Comparison of ENCODE assay signal across 22 mouse cellular contexts in the genomic region with DNA sequence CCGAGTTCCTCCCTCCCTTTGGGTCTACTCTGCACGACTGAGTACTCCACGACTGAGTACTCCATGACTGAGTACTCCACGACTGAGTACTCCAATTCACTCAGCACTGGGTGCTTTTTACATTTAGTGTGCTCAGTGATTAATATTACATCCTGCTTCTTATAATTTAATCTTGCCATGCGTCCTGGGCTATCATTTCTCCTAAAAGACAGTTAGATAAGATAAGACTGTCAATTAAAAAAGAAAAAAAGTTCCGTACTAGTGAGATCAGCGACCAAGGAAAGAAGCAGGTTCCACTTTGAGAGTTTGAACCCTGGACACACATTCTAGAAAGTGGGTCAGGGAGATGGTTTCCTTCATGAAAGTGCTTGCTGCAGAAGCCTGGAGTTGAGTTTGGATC.
DNase-seq lines count a peak whose midpoint lies in the region; ATAC-seq and TF ChIP-seq lines count a peak whose summit lies in the region.
"Had no signal": no experiment of that assay in that cellular context is flagged by ENCODE, and none has a peak within 500 bp of the region (broad histone marks: within the 10 kb centered on the region; RNA-seq: fewer than 3 reads in every experiment).

No protein-coding gene starts in this region.

- 46% methylated on average over 7 of the region's 7 CpGs for WGBS in heart, embryonic 10.5 days
- WGBS in stomach, embryonic 15.5 days: 55% methylated on average over 7 of the region's 7 CpGs
- 61% methylated on average over 7 of the region's 7 CpGs for WGBS in stomach, postnatal 0 days
- WGBS in forebrain, embryonic 15.5 days: 84% methylated on average over 7 of the region's 7 CpGs

- DNase-seq in heart, embryonic 10.5 days (ENCODE audit: low spot score): no peak
- no peak for DNase-seq in heart, postnatal 36 days
- no peak for DNase-seq in stomach, postnatal 0 days (ENCODE audit: low spot score)
- DNase-seq in MEL (ENCODE audit: low read depth, low spot score): no peak
- DNase-seq: adrenal gland, adult 2 months; adrenal gland, postnatal 10 days; adrenal gland, postnatal 25 days; B cell, adult 2 months; cerebellum, adult 11 months; cerebellum, adult 18-20 months; cerebellum, adult 8-10 months; cerebellum, postnatal 10 days; cerebellum, postnatal 25 days had no signal

- H3K4me1 ChIP-seq in heart, embryonic 10.5 days: peaks cover 34% of the 10 kb centered on the region
- H3K4me1 ChIP-seq in stomach, embryonic 15.5 days: peaks cover 5% of the 10 kb centered on the region; the same call in 1 of the 2 replicates
- 0 out of 2 replicates have a peak, but pooled peaks cover 3% of the 10 kb centered on the region for H3K4me1 ChIP-seq in stomach, postnatal 0 days (replicated peaks; ENCODE audit: control insufficient read depth, insufficient read depth)
- H3K4me1 ChIP-seq in MEL (ENCODE audit: control insufficient read depth in 1 of 2, insufficient read depth in 2 of 2, low read length in 2 of 2): peaks cover 28 to 30% of the 10 kb centered on the region in 2 experiments
- H3K4me1 ChIP-seq in forebrain, embryonic 15.5 days: peaks cover 34% of the 10 kb centered on the region

- no peak overlapping the region for H3K9ac ChIP-seq in stomach, embryonic 15.5 days
- no peak overlapping the region for H3K9ac ChIP-seq in stomach, postnatal 0 days (ENCODE audit: low read length)
- peak overlapping the region; percentile 55 for H3K9ac ChIP-seq in MEL (ENCODE audit: control insufficient read depth, low read depth, low read length, poor library complexity, severe bottlenecking)
- no peak overlapping the region for H3K9ac ChIP-seq in forebrain, embryonic 15.5 days (replicated peaks)
- H3K9ac ChIP-seq: embryonic facial prominence, embryonic 12.5 days; forebrain, embryonic 13.5 days had no signal

- no peak overlapping the region for H3K4me3 ChIP-seq in heart, embryonic 10.5 days
- no peak overlapping the region for H3K4me3 ChIP-seq in stomach, embryonic 15.5 days (replicated peaks)
- no peak overlapping the region for H3K4me3 ChIP-seq in stomach, postnatal 0 days (ENCODE audit: low read depth, low read length)
- H3K4me3 ChIP-seq in MEL (ENCODE audit: control insufficient read depth in 1 of 2, insufficient read depth in 1 of 2, low read depth in 2 of 2, low read length in 2 of 2): peak overlapping the region; percentile 40 to 58
- no peak overlapping the region for H3K4me3 ChIP-seq in forebrain, embryonic 15.5 days
- H3K4me3 ChIP-seq: embryonic facial prominence, embryonic 10.5 days; embryonic facial prominence, embryonic 12.5 days; forebrain, embryonic 13.5 days had no signal

- ATAC-seq in stomach, embryonic 15.5 days (ENCODE audit: insufficient read depth, low FRiP score, low read depth): no peak
- ATAC-seq in stomach, postnatal 0 days (ENCODE audit: low FRiP score, low TSS enrichment): no peak
- no peak for ATAC-seq in forebrain, embryonic 15.5 days (replicated peaks)
- ATAC-seq: CD4-positive, CD25-positive, alpha-beta regulatory T cell, adult 4 months; forebrain, embryonic 13.5 days; forebrain, embryonic 16.5 days had no signal

- no peak overlapping the region for H3K4me2 ChIP-seq in stomach, embryonic 15.5 days
- H3K4me2 ChIP-seq in stomach, postnatal 0 days (replicated peaks; ENCODE audit: low read depth): no peak overlapping the region
- H3K4me2 ChIP-seq in forebrain, embryonic 15.5 days (replicated peaks): no peak overlapping the region
- H3K4me2 ChIP-seq: embryonic facial prominence, embryonic 12.5 days; forebrain, embryonic 13.5 days had no signal

- no peak for TF ChIP-seq POLR2A in MEL (IDR thresholded peaks at IDR 0.05; ENCODE audit: control insufficient read depth in 1 of 2, insufficient read depth in 1 of 2, low read depth in 1 of 2, low read length in 2 of 2, poor library complexity in 1 of 2)

- no peaks in the 10 kb centered on the region for H3K27me3 ChIP-seq in heart, embryonic 10.5 days (ENCODE audit: insufficient read depth, poor library complexity, severe bottlenecking)
- H3K27me3 ChIP-seq in stomach, embryonic 15.5 days (replicated peaks): no peaks in the 10 kb centered on the region
- H3K27me3 ChIP-seq in stomach, postnatal 0 days (ENCODE audit: control insufficient read depth, insufficient read depth, low read length): no peaks in the 10 kb centered on the region
- no peaks in the 10 kb centered on the region for H3K27me3 ChIP-seq in MEL (ENCODE audit: control insufficient read depth in 1 of 2, insufficient read depth in 2 of 2, low read length in 2 of 2)
- H3K27me3 ChIP-seq in forebrain, embryonic 15.5 days: no peaks in the 10 kb centered on the region
- H3K27me3 ChIP-seq: CH12.LX; embryonic facial prominence, embryonic 12.5 days; forebrain, embryonic 13.5 days had no signal

- no peak for TF ChIP-seq RAD21 in MEL (IDR thresholded peaks at IDR 0.05; ENCODE audit: low read depth, low read length)

- H3K79me2 ChIP-seq in MEL (ENCODE audit: control insufficient read depth, insufficient read depth, low read length, poor library complexity): no peaks in the 10 kb centered on the region

- no peaks in the 10 kb centered on the region for H3K9me3 ChIP-seq in heart, embryonic 10.5 days
- no peaks in the 10 kb centered on the region for H3K9me3 ChIP-seq in stomach, embryonic 15.5 days
- H3K9me3 ChIP-seq in stomach, postnatal 0 days (ENCODE audit: control insufficient read depth, low read length): no peaks in the 10 kb centered on the region
- H3K9me3 ChIP-seq in MEL (replicated peaks; ENCODE audit: insufficient read depth, low read length): no peaks in the 10 kb centered on the region
- no peaks in the 10 kb centered on the region for H3K9me3 ChIP-seq in forebrain, embryonic 15.5 days
- H3K9me3 ChIP-seq: embryonic facial prominence, embryonic 10.5 days; embryonic facial prominence, embryonic 12.5 days; forebrain, embryonic 13.5 days; G1E had no signal

- no peak for TF ChIP-seq CTCF in stomach, postnatal 0 days (IDR thresholded peaks at IDR 0.05; ENCODE audit: low read depth)
- no peak for TF ChIP-seq CTCF in MEL (IDR thresholded peaks at IDR 0.05 in 2 of 3, conservative IDR thresholded peaks at IDR 0.05 in 1 of 3; ENCODE audit: control insufficient read depth in 1 of 3, insufficient read depth in 1 of 3, low read depth in 2 of 3, low read length in 3 of 3, poor library complexity in 1 of 3, severe bottlenecking in 1 of 3)

- 0 out of 2 replicates have a peak overlapping the region, but pooled peaks have one; percentile 4 for H3K27ac ChIP-seq in heart, embryonic 10.5 days
- peak overlapping the region; percentile 16; the same call in 1 of the 2 replicates for H3K27ac ChIP-seq in stomach, embryonic 15.5 days
- no peak overlapping the region for H3K27ac ChIP-seq in stomach, postnatal 0 days (replicated peaks)
- H3K27ac ChIP-seq in MEL (ENCODE audit: control insufficient read depth, low read depth, low read length): peak overlapping the region; percentile 81
- no peak overlapping the region for H3K27ac ChIP-seq in forebrain, embryonic 15.5 days (replicated peaks)
- H3K27ac ChIP-seq: embryonic facial prominence, embryonic 10.5 days; embryonic facial prominence, embryonic 12.5 days had no signal

- H3K36me3 ChIP-seq in heart, embryonic 10.5 days: no peaks in the 10 kb centered on the region
- H3K36me3 ChIP-seq in stomach, embryonic 15.5 days: no peaks in the 10 kb centered on the region
- H3K36me3 ChIP-seq in stomach, postnatal 0 days (ENCODE audit: control insufficient read depth, insufficient read depth, low read length): no peaks in the 10 kb centered on the region
- H3K36me3 ChIP-seq in MEL (ENCODE audit: control insufficient read depth in 1 of 2, insufficient read depth in 2 of 2, low read length in 2 of 2): peaks cover 0 to 23% of the 10 kb centered on the region in 2 experiments; a peak in 2 of 4 replicates
- H3K36me3 ChIP-seq in forebrain, embryonic 15.5 days: no peaks in the 10 kb centered on the region
- H3K36me3 ChIP-seq: embryonic facial prominence, embryonic 10.5 days; embryonic facial prominence, embryonic 12.5 days; G1E had no signal

- intact Hi-C loops in heart, postnatal 36 days (cut with DNase I): no loop called here

- no peak for TF ChIP-seq EP300 in stomach, postnatal 0 days (optimal IDR thresholded peaks at IDR 0.05)
- TF ChIP-seq EP300 in MEL (IDR thresholded peaks at IDR 0.05; ENCODE audit: low read depth in 1 of 2, low read length in 2 of 2): peak; percentile 23 to 47; a peak in 1 of 4 replicates

TF ChIP-seq in MEL, 35 proteins besides CTCF, POLR2A, EP300 and RAD21:
- TF ChIP-seq TCF12 (IDR thresholded peaks at IDR 0.05; ENCODE audit: low read depth, low read length): 0 out of 2 replicates have a peak, but pooled peaks have one; percentile 26
- TF ChIP-seq JUND (IDR thresholded peaks at IDR 0.05; ENCODE audit: low read depth, low read length): no peak
- peak; percentile 75 for TF ChIP-seq ZNF384 (IDR thresholded peaks at IDR 0.05; ENCODE audit: low read depth, low read length)
- peak; percentile 62 for TF ChIP-seq RCOR1 (IDR thresholded peaks at IDR 0.05; ENCODE audit: low read depth, low read length)
- TF ChIP-seq MAX (IDR thresholded peaks at IDR 0.05; ENCODE audit: low read length): 0 out of 2 replicates have a peak, but pooled peaks have one; percentile 18
- TF ChIP-seq TAL1 (IDR thresholded peaks at IDR 0.05; ENCODE audit: low read length): no peak
- TF ChIP-seq MYC (IDR thresholded peaks at IDR 0.05; ENCODE audit: low read depth, low read length): 0 out of 2 replicates have a peak, but pooled peaks have one; percentile 8
- TF ChIP-seq MXI1 (IDR thresholded peaks at IDR 0.05; ENCODE audit: low read depth, low read length): no peak
- peak; percentile 84 for TF ChIP-seq GATA1 (IDR thresholded peaks at IDR 0.05; ENCODE audit: low read depth, low read length)

Comparison
In these comparisons a context has a peak if more than half of its experiments do, and no peak if none do; other contexts are left out.
1. H3K27ac ChIP-seq: peak in heart, embryonic 10.5 days (single experiment), stomach, embryonic 15.5 days (single experiment) and MEL (single experiment); none in stomach, postnatal 0 days (single experiment) and forebrain, embryonic 15.5 days (single experiment).
2. H3K4me3 ChIP-seq: peak in MEL (2 of 2); none in heart, embryonic 10.5 days (single experiment), stomach, embryonic 15.5 days (single experiment), stomach, postnatal 0 days (single experiment) and forebrain, embryonic 15.5 days (single experiment).